Mouse (Mus musculus) hindbrain, embryonic 12.5 days (tissue): ENCODE data around the gene Snrnp200. TPM values are rescaled to one million over a fixed set of nuclear protein-coding genes. Genes with fewer than 3 reads are reported as not detected.
"Not testable (repeated sequence)": the region's sequence is repeated elsewhere in the genome, so short reads cannot be mapped to it uniquely, and the experiment has no call there.

ENCODE experiments used
- ATAC-seq: fragments of 200-750 bp; cut with Nextera tagmentation; 2 replicates; pipeline ENCODE4 v1.8.0; 2017; ENCODE audit warnings: moderate TSS enrichment; ENCODE audit not compliant: low FRiP score
- H3K27ac ChIP-seq: fragments of 300-500 bp; sonication (generic); 2 replicates; pipeline ENCODE4 v1.5.1; 2016; ENCODE audit warnings: mild to moderate bottlenecking
- H3K27me3 ChIP-seq: fragments of 300-500 bp; sonication (generic); 2 replicates; pipeline ENCODE4 v1.6.1; 2016; ENCODE audit warnings: mild to moderate bottlenecking
- H3K36me3 ChIP-seq: fragments of 300-500 bp; sonication (generic); 2 replicates; pipeline ENCODE4 v1.6.1; 2016; ENCODE audit warnings: mild to moderate bottlenecking
- H3K4me1 ChIP-seq: fragments of 300-500 bp; sonication (generic); 2 replicates; pipeline ENCODE4 v1.6.1; 2016
- H3K4me2 ChIP-seq: fragments of 300-500 bp; sonication (generic); replicated peaks from 2 replicates; pipeline ENCODE4 v1.6.1; 2016; ENCODE audit warnings: mild to moderate bottlenecking
- H3K4me3 ChIP-seq: fragments of 300-500 bp; sonication (generic); 2 replicates; pipeline ENCODE4 v1.5.1; 2016; ENCODE audit warnings: mild to moderate bottlenecking
- H3K9ac ChIP-seq: fragments of 300-500 bp; sonication (generic); 2 replicates; pipeline ENCODE4 v1.6.1; 2016; ENCODE audit warnings: mild to moderate bottlenecking, moderate library complexity
- H3K9me3 ChIP-seq: fragments of 300-500 bp; sonication (generic); replicated peaks from 2 replicates; pipeline ENCODE4 v1.6.1; 2016; ENCODE audit warnings: mild to moderate bottlenecking
- WGBS: fragments of 180-500 bp; shearing (Covaris S2); methylation state at CpG from one replicate; pipeline ENCODE4 v1.1.7; 2016; 5-methylcytosine and 5-hydroxymethylcytosine counted together
- polyA plus RNA-seq: library from polyadenylated mRNA; unstranded; fragments of >200 nt; fragmentation: Nextera tagmentation; extraction: Ambion mirVana; gene quantifications from 2 replicates; pipeline ENCODE4 v1.2.1, GENCODE M21; 2016

The Snrnp200 gene
- polyA plus RNA-seq: 86.8 and 88.0 TPM in 2 replicates

DNA sequence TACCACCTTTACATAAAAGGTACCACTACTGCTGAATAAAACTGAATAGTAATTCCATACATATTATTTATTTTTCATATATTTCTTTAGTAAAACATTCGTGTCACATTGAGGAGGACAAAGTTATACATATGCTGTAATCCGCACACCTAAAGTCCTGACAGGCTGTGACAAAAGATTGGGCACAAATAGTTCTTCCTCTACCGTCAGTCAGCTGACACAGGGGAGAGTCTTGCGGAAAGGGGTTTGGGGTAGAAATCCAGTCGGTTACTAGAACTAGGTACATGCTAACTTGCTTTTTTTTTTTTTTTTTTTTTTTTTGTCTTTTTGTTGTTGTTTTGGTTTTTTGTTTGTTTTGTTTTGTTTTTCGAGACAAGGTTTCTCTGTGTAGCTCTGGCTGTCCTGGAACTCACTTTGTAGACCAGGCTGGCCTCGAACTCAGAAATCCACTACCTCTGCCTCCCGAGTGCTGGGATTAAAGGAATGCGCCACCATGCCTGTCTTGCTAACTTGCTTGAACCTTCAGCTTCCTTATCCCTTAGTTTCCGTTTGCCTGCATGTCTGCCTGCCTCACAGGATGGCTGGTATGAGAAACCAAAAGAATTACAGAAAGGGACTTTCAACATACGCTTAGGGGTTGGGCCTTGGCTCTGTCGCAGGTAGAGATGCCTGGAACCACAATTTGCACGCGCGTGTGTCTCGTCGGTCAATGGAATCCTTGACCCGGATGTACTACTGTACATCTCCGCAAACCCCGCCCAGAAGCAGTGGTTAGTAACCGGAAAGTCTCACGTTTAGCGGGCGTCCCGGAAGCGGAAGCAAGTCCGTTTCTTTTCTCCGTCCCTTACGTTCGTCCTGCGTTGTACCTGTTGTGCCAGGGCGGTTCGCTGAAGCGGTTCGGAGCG, at the start of gene Snrnp200, which contains the start of gene 1810024B03Rik:
TSS of gene Snrnp200 (plus strand) at position 840 of the 905 bp plus-strand sequence.
TSS of gene 1810024B03Rik (minus strand) at position 734 of the 905 bp plus-strand sequence.
- ATAC-seq: peak; percentile 97
- Histone ChIP-seq H3K36me3 (peaks cover 29% of the 10 kb centered on the region), H3K4me1 (peaks cover 13% of the 10 kb centered on the region), H3K9ac (peak within 1 kb of the TSS; percentile 68), H3K4me2 (peak within 1 kb of the TSS; percentile 78), H3K27ac (peak within 1 kb of the TSS; percentile 49; the same call in 1 of the 2 replicates), H3K27me3 (no peaks in the 10 kb centered on the region), H3K9me3 (no peaks in the 10 kb centered on the region), H3K4me3 (peak within 1 kb of the TSS; percentile 56)
- 12% methylated on average over 36 of the region's 36 CpGs for WGBS

- Histone ChIP-seq H3K4me2 (no peak overlapping the region), H3K27me3 (no peaks in the 10 kb centered on the region), H3K4me1 (no peaks in the 10 kb centered on the region), H3K4me3 (no peak overlapping the region), H3K9ac (no peak overlapping the region), H3K9me3 (no peaks in the 10 kb centered on the region), H3K27ac (no peak overlapping the region), H3K36me3 (no peaks in the 10 kb centered on the region)
- ATAC-seq: no peak
- 67% methylated on average over 4 of the region's 4 CpGs for WGBS
Measured at GRCm38 (mm10) chr2:127165675-127166074, 42.5 kb upstream of the Snrnp200 start.

GRCm38 (mm10) chr2:127166261-127166660, 41.9 kb upstream of the Snrnp200 start:
- H3K4me1 ChIP-seq, H3K36me3 ChIP-seq, H3K27ac ChIP-seq, H3K9me3 ChIP-seq, ATAC-seq, H3K27me3 ChIP-seq, H3K9ac ChIP-seq, H3K4me2 ChIP-seq, H3K4me3 ChIP-seq: not testable (repeated sequence)
- WGBS: 6% methylated on average over 1 of the region's 1 CpGs

- H3K36me3 ChIP-seq: no peaks in the 10 kb centered on the region
- 2% methylated on average over 17 of the region's 17 CpGs for WGBS
- peaks cover 7% of the 10 kb centered on the region; the same call in 1 of the 2 replicates for H3K4me1 ChIP-seq
- H3K27ac ChIP-seq: peak overlapping the region; percentile 81
- no peaks in the 10 kb centered on the region for H3K9me3 ChIP-seq
- H3K4me2 ChIP-seq: peak overlapping the region; percentile 58
- peak overlapping the region; percentile 64 for H3K9ac ChIP-seq
- H3K4me3 ChIP-seq: peak overlapping the region; percentile 48
- H3K27me3 ChIP-seq: peaks cover 6% of the 10 kb centered on the region; the same call in 1 of the 2 replicates
- peak; percentile 100 for ATAC-seq
Measured at GRCm38 (mm10) chr2:127182598-127183381, 25.4 kb upstream of the Snrnp200 start.

DNA sequence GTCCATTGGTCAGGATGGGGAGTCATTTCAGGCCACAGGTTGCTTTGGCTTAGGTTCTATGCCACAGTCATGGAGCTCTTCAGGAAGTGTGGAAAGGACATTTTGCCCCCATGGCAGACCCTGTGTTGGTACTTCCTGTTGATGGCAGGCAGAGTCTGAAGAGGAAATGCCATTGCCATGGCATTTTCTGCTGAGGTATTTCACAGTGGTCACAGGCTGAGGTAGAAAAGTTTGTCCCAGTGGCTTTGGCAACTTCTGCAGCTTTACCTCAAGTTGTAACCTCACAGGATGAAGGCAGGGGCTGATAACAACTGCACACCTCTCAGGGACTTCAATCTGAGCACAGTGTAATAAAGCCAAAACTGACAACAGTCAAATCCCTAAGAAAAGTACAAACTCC, 18.6 kb upstream of the Snrnp200 start:
- Histone ChIP-seq H3K4me2 (no peak overlapping the region), H3K27ac (no peak overlapping the region), H3K9ac (no peak overlapping the region), H3K27me3 (no peaks in the 10 kb centered on the region), H3K4me3 (no peak overlapping the region), H3K4me1 (no peaks in the 10 kb centered on the region), H3K9me3 (no peaks in the 10 kb centered on the region), H3K36me3 (no peaks in the 10 kb centered on the region)
- no peak for ATAC-seq

DNA sequence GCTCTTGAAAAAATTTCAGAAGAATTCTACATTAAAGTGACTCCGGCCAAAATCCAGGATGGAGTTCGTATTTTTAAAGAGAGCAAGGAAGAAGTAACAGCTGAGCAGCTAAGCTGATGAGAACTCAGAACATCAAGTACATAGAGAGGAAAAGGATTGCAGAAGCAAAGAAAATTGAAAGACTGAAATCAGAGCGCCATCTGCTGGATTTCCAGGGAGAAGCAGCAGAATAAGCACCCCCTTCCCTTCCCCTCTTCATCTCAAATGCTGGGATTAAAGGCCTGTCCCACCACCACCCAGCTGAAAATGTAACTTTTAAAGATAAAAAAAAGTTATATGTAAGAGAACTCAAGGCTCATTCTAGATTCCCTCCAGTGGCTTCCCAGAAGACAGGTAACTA, 3.3 kb upstream of the Snrnp200 start:
- Histone ChIP-seq H3K9ac (no peak overlapping the region), H3K4me3 (no peak overlapping the region), H3K36me3 (peaks cover 19% of the 10 kb centered on the region), H3K27me3 (no peaks in the 10 kb centered on the region), H3K4me1 (peaks cover 13% of the 10 kb centered on the region), H3K27ac (no peak overlapping the region), H3K9me3 (no peaks in the 10 kb centered on the region), H3K4me2 (no peak overlapping the region)
- ATAC-seq: no peak
- WGBS: 39% methylated on average over 3 of the region's 3 CpGs

DNA sequence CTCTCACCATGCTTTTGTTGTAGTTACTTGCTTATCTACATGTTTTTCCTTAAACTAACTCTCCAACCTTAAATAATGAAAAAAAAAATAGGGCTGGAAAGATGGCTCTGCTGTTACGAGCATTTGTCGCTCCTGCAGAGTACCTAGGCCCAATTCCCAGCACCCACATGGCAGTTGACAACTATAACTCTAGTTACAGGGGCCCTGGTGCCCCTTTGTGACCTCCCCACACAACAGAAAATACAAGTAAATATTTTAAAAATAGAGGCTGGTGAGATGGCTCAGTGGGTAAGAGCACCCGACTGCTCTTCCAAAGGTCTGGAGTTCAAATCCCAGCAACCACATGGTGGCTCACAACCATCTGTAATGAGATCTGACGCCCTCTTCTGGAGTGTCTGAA, 2.2 kb upstream of the Snrnp200 start:
- not testable (repeated sequence) for H3K9ac ChIP-seq, H3K27me3 ChIP-seq, H3K9me3 ChIP-seq, H3K4me2 ChIP-seq, ATAC-seq, H3K27ac ChIP-seq, H3K4me3 ChIP-seq
- Histone ChIP-seq H3K4me1 (peaks cover 13% of the 10 kb centered on the region), H3K36me3 (peaks cover 20% of the 10 kb centered on the region)
- 88% methylated on average over 4 of the region's 4 CpGs for WGBS

GRCm38 (mm10) chr2:127206916-127207315, 1.3 kb upstream of the Snrnp200 start:
- Histone ChIP-seq H3K27ac (no peak overlapping the region), H3K9me3 (no peaks in the 10 kb centered on the region), H3K4me1 (peaks cover 13% of the 10 kb centered on the region), H3K36me3 (peaks cover 24% of the 10 kb centered on the region), H3K9ac (no peak overlapping the region), H3K27me3 (no peaks in the 10 kb centered on the region), H3K4me2 (no peak overlapping the region), H3K4me3 (no peak overlapping the region)
- WGBS: 97% methylated on average over 2 of the region's 2 CpGs
- ATAC-seq: no peak

GRCm38 (mm10) chr2:127208452-127208769, 225 bp downstream of the Snrnp200 start:
- Histone ChIP-seq H3K9me3 (no peaks in the 10 kb centered on the region), H3K4me1 (peaks cover 13% of the 10 kb centered on the region), H3K4me3 (peak overlapping the region; percentile 56), H3K27ac (peak overlapping the region; percentile 13; the same call in 1 of the 2 replicates), H3K36me3 (peaks cover 30% of the 10 kb centered on the region), H3K27me3 (no peaks in the 10 kb centered on the region), H3K4me2 (peak overlapping the region; percentile 78), H3K9ac (peak overlapping the region; percentile 68)
- WGBS: 0% methylated on average over 17 of the region's 17 CpGs
- ATAC-seq: no peak; the same call in 1 of the 2 replicates

GRCm38 (mm10) chr2:127210701-127211100, 2.5 kb downstream of the Snrnp200 start:
- H3K36me3 ChIP-seq: peaks cover 52% of the 10 kb centered on the region

DNA sequence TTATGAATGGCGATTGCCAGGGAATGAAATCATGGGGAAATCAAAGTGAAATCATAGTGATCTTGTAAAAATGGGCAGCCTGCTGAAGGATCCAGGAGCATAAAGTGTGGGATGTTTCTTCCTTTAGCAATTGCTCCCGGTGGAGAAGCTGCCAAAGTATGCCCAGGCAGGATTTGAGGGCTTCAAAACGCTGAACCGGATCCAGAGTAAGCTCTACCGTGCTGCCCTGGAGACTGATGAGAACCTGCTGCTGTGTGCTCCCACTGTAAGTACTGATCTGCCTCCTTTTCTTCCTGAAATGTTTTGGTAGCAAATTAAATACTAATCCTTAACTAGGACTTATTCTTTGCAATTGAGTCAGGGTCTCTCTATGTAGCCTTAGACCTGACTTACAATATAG, 9.6 kb downstream of the Snrnp200 start:
- no peak overlapping the region for H3K9ac ChIP-seq
- no peaks in the 10 kb centered on the region for H3K27me3 ChIP-seq
- WGBS: over 99% methylated on average over 5 of the region's 5 CpGs
- peaks cover 95% of the 10 kb centered on the region for H3K36me3 ChIP-seq
- H3K9me3 ChIP-seq: no peaks in the 10 kb centered on the region
- no peak overlapping the region for H3K4me3 ChIP-seq
- no peak for ATAC-seq
- H3K4me2 ChIP-seq: no peak overlapping the region
- H3K27ac ChIP-seq: no peak overlapping the region
- no peaks in the 10 kb centered on the region for H3K4me1 ChIP-seq

More at GRCm38 (mm10) chr2:127210701-127211100, 2.5 kb downstream of the Snrnp200 start:
- no peaks in the 10 kb centered on the region for H3K27me3 ChIP-seq
- H3K27ac ChIP-seq: no peak overlapping the region
- H3K4me3 ChIP-seq: no peak overlapping the region
- H3K9me3 ChIP-seq: no peaks in the 10 kb centered on the region
- H3K4me2 ChIP-seq: no peak overlapping the region
- peaks cover 13% of the 10 kb centered on the region for H3K4me1 ChIP-seq
- ATAC-seq: no peak
- WGBS: 93% methylated on average over 11 of the region's 11 CpGs
- no peak overlapping the region for H3K9ac ChIP-seq

- Histone ChIP-seq H3K36me3 (peaks cover 93% of the 10 kb centered on the region), H3K4me2 (no peak overlapping the region), H3K27me3 (no peaks in the 10 kb centered on the region), H3K4me1 (no peaks in the 10 kb centered on the region), H3K9me3 (no peaks in the 10 kb centered on the region; the same call in 1 of the 2 replicates), H3K9ac (no peak overlapping the region), H3K4me3 (no peak overlapping the region), H3K27ac (no peak overlapping the region)
- no peak for ATAC-seq
- WGBS: 100% methylated on average over 2 of the region's 3 CpGs
Measured at GRCm38 (mm10) chr2:127225261-127225660, 17.1 kb downstream of the Snrnp200 start.
